23 mouse cellular contexts compared by ENCODE assay signal in genomic region chr16:8639466-8640191, GRCm38 (mm10). TPM values are rescaled to one million over a fixed set of nuclear protein-coding genes. Genes with fewer than 3 reads are reported as not detected.
DNase-seq lines count a peak whose midpoint lies in the region; ATAC-seq and TF ChIP-seq lines count a peak whose summit lies in the region.
"Had no signal": no experiment of that assay in that cellular context is flagged by ENCODE, and none has a peak within 500 bp of the region (broad histone marks: within the 10 kb centered on the region; RNA-seq: fewer than 3 reads in every experiment).

No protein-coding gene starts in this region.

- WGBS in large intestine, adult 2 months = 32% methylated on average over 11 of the region's 11 CpGs
- WGBS in lung, postnatal 0 days = 70% methylated on average over 11 of the region's 11 CpGs
- 94% methylated on average over 11 of the region's 11 CpGs for WGBS in midbrain, embryonic 16.5 days

- H3K27me3 ChIP-seq in megakaryocyte, embryonic 14.5 days (replicated peaks) = no peaks in the 10 kb centered on the region
- no peaks in the 10 kb centered on the region for H3K27me3 ChIP-seq in lung, postnatal 0 days (replicated peaks; ENCODE audit: insufficient read depth, low read length)
- H3K27me3 ChIP-seq in midbrain, embryonic 16.5 days (ENCODE audit: control insufficient read depth, insufficient read depth, low read depth, low read length) = no peaks in the 10 kb centered on the region
- H3K27me3 ChIP-seq: CH12.LX; embryonic facial prominence, embryonic 12.5 days; neural tube, embryonic 12.5 days; stomach, embryonic 15.5 days had no signal

- H3K4me2 ChIP-seq in lung, postnatal 0 days (replicated peaks; ENCODE audit: low read depth, low read length) = no peak overlapping the region
- H3K4me2 ChIP-seq in midbrain, embryonic 16.5 days (ENCODE audit: low read length) = no peak overlapping the region
- H3K4me2 ChIP-seq: embryonic facial prominence, embryonic 12.5 days; hindbrain, embryonic 14.5 days had no signal

- peaks cover 63% of the 10 kb centered on the region for H3K4me1 ChIP-seq in megakaryocyte, embryonic 14.5 days
- peaks cover 4% of the 10 kb centered on the region; the same call in 1 of the 2 replicates for H3K4me1 ChIP-seq in lung, postnatal 0 days (ENCODE audit: insufficient read depth, low read depth, low read length)
- peaks cover 16% of the 10 kb centered on the region for H3K4me1 ChIP-seq in midbrain, embryonic 16.5 days (ENCODE audit: control insufficient read depth, insufficient read depth, low read length)

- H3K4me3 ChIP-seq in megakaryocyte, embryonic 14.5 days (replicated peaks) = peak overlapping the region; percentile 70
- no peak overlapping the region for H3K4me3 ChIP-seq in lung, postnatal 0 days (ENCODE audit: low read depth, low read length)
- H3K4me3 ChIP-seq in midbrain, embryonic 16.5 days (ENCODE audit: low read depth, low read length) = no peak overlapping the region
- H3K4me3 ChIP-seq: embryonic facial prominence, embryonic 12.5 days; neural tube, embryonic 12.5 days had no signal

- no peak overlapping the region for H3K27ac ChIP-seq in lung, postnatal 0 days (ENCODE audit: low read length)
- no peak overlapping the region for H3K27ac ChIP-seq in midbrain, embryonic 16.5 days (ENCODE audit: low read length)
- H3K27ac ChIP-seq: embryonic facial prominence, embryonic 12.5 days; hindbrain, embryonic 14.5 days; neural tube, embryonic 12.5 days; stomach, embryonic 15.5 days had no signal

- no peak for TF ChIP-seq EP300 in lung, postnatal 0 days (IDR thresholded peaks at IDR 0.05)

- DNase-seq in CD4-positive, CD25-positive, alpha-beta regulatory T cell, adult 2 months (ENCODE audit: low read depth, low spot score) = peak; percentile 49
- DNase-seq in T-cell, adult 2 months (ENCODE audit: low spot score) = peak; percentile 42
- peak; percentile 70 for DNase-seq in large intestine, adult 2 months (ENCODE audit: low read depth, low spot score)
- no peak for DNase-seq in lung, postnatal 0 days (ENCODE audit: low spot score)
- DNase-seq in Muller cell, postnatal 12 days (ENCODE audit: inconsistent ontology term) = no peak
- DNase-seq: adrenal gland, postnatal 36 days; cerebellum, adult 2 months; kidney, adult 8-10 months; kidney, postnatal 25 days; lung, adult 18-20 months; thymus, postnatal 14 days had no signal

- no peaks in the 10 kb centered on the region for H3K9me3 ChIP-seq in megakaryocyte, embryonic 14.5 days
- no peaks in the 10 kb centered on the region for H3K9me3 ChIP-seq in lung, postnatal 0 days (ENCODE audit: low read length)
- no peaks in the 10 kb centered on the region for H3K9me3 ChIP-seq in midbrain, embryonic 16.5 days (replicated peaks; ENCODE audit: control insufficient read depth, low read length, poor library complexity, severe bottlenecking)
- H3K9me3 ChIP-seq: embryonic facial prominence, embryonic 12.5 days; neural tube, embryonic 12.5 days; stomach, embryonic 15.5 days had no signal

- no peak overlapping the region for H3K9ac ChIP-seq in lung, postnatal 0 days (replicated peaks; ENCODE audit: low read depth)
- H3K9ac ChIP-seq in midbrain, embryonic 16.5 days (ENCODE audit: low read depth, low read length) = no peak overlapping the region
- H3K9ac ChIP-seq: embryonic facial prominence, embryonic 12.5 days; hindbrain, embryonic 14.5 days; neural tube, embryonic 12.5 days; stomach, embryonic 15.5 days had no signal

- peaks cover 65% of the 10 kb centered on the region for H3K36me3 ChIP-seq in megakaryocyte, embryonic 14.5 days (replicated peaks; ENCODE audit: low read length)
- no peaks in the 10 kb centered on the region for H3K36me3 ChIP-seq in lung, postnatal 0 days (ENCODE audit: insufficient read depth, low read length)
- H3K36me3 ChIP-seq in midbrain, embryonic 16.5 days (ENCODE audit: control insufficient read depth, insufficient read depth, low read length) = peaks cover 14% of the 10 kb centered on the region

- ATAC-seq in lung, postnatal 0 days = no peak
- no peak for ATAC-seq in midbrain, embryonic 16.5 days

- no peak for TF ChIP-seq CTCF in lung, postnatal 0 days (IDR thresholded peaks at IDR 0.05)

RNA-seq across cellular contexts. Expression of gene Tmem186, which starts 2.1 kb away (rescaled TPM):
- polyA plus RNA-seq in large intestine, adult 2 months (2012; rRNA removed) = 11.7 and 16.1 TPM in 2 replicates
- 1.3 and 2.5 TPM in 2 replicates for polyA plus RNA-seq in megakaryocyte, embryonic 14.5 days (2012; ENCODE audit: insufficient read depth, low replicate concordance)
- polyA plus RNA-seq in lung, postnatal 0 days (2015; fragmentation: Nextera tagmentation; extraction: Ambion mirVana) = 8.2 and 8.7 TPM in 2 replicates
- 23.3 and 24.6 TPM in 2 replicates for polyA plus RNA-seq in midbrain, embryonic 16.5 days (2015; fragmentation: Nextera tagmentation; extraction: Ambion mirVana)

RNA-seq across cellular contexts. Expression of gene Pmm2, which starts 2.2 kb away (rescaled TPM):
- 241 and 248 TPM in 2 replicates for polyA plus RNA-seq in large intestine, adult 2 months (2012; rRNA removed)
- polyA plus RNA-seq in megakaryocyte, embryonic 14.5 days (2012; ENCODE audit: insufficient read depth, low replicate concordance) = 5.6 and 29.3 TPM in 2 replicates
- 38.0 and 40.2 TPM in 2 replicates for polyA plus RNA-seq in lung, postnatal 0 days (2015; fragmentation: Nextera tagmentation; extraction: Ambion mirVana)
- 33.7 and 41.0 TPM in 2 replicates for polyA plus RNA-seq in midbrain, embryonic 16.5 days (2015; fragmentation: Nextera tagmentation; extraction: Ambion mirVana)

RNA-seq across cellular contexts. Expression of gene Carhsp1, which starts 32.3 kb away (rescaled TPM):
- polyA plus RNA-seq in large intestine, adult 2 months (2012; rRNA removed) = 62.6 and 66.7 TPM in 2 replicates
- 7.1 and 8.5 TPM in 2 replicates for polyA plus RNA-seq in megakaryocyte, embryonic 14.5 days (2012; ENCODE audit: insufficient read depth, low replicate concordance)
- 86.9 and 97.1 TPM in 2 replicates for polyA plus RNA-seq in lung, postnatal 0 days (2015; fragmentation: Nextera tagmentation; extraction: Ambion mirVana)
- polyA plus RNA-seq in midbrain, embryonic 16.5 days (2015; fragmentation: Nextera tagmentation; extraction: Ambion mirVana) = 157 and 181 TPM in 2 replicates

RNA-seq across cellular contexts. Expression of gene Gm5767, which starts 40.9 kb away (rescaled TPM):
- 0.26 TPM in 1 of 2 replicates, not detected in the other for polyA plus RNA-seq in large intestine, adult 2 months (2012; rRNA removed)
- polyA plus RNA-seq in megakaryocyte, embryonic 14.5 days (2012; ENCODE audit: insufficient read depth, low replicate concordance) = not detected in 2 replicates
- polyA plus RNA-seq in lung, postnatal 0 days (2015; fragmentation: Nextera tagmentation; extraction: Ambion mirVana) = not detected in 2 replicates
- polyA plus RNA-seq in midbrain, embryonic 16.5 days (2015; fragmentation: Nextera tagmentation; extraction: Ambion mirVana) = not detected in 2 replicates
- polyA plus RNA-seq: cerebellum, adult 2 months; cortical plate, adult 2 months; embryonic facial prominence, embryonic 12.5 days; forebrain, embryonic 11.5 days; heart, embryonic 11.5 days; midbrain, postnatal 0 days; neural tube, embryonic 12.5 days; spleen, adult 2 months; stomach, embryonic 15.5 days had no signal

Comparison
In these comparisons a context has a peak if more than half of its experiments do, and no peak if none do; other contexts are left out.
1. DNase-seq: peak in CD4-positive, CD25-positive, alpha-beta regulatory T cell, adult 2 months (single experiment), T-cell, adult 2 months (single experiment) and large intestine, adult 2 months (single experiment); none in lung, postnatal 0 days (single experiment) and Muller cell, postnatal 12 days (single experiment).